Mouse (Mus musculus) lung, adult 2 months (tissue): ENCODE results near the gene Lsm11. TPM values are rescaled to one million over a fixed set of nuclear protein-coding genes. Genes with fewer than 3 reads are reported as not detected.

ENCODE experiments used
- DNase-seq: peaks from one replicate; pipeline ENCODE4 v3.0.0; 2022
- H3K4me1 ChIP-seq: fragments of 200-500 bp; 2 replicates; pipeline ENCODE4 v1.6.1; 2011; ENCODE audit warnings: low read length; ENCODE audit not compliant: control insufficient read depth, insufficient read depth
- H3K4me3 ChIP-seq: fragments of 200-500 bp; replicated peaks from 2 replicates; pipeline ENCODE3; 2011; ENCODE audit warnings: low read depth, mild to moderate bottlenecking, control low read depth, low read length; ENCODE audit errors: extremely low read depth
- CTCF ChIP-seq: fragments of 200-500 bp; IDR thresholded peaks from 2 replicates; pipeline ENCODE4 v1.5.1; 2011; ENCODE audit warnings: mild to moderate bottlenecking, low read length, control low read depth; ENCODE audit not compliant: insufficient read depth
- POLR2A ChIP-seq: fragments of 200-500 bp; IDR thresholded peaks from 2 replicates; pipeline ENCODE4 v1.6.1; 2011; ENCODE audit warnings: low read depth, mild to moderate bottlenecking, control low read depth, low read length, borderline replicate concordance; ENCODE audit errors: extremely low read depth
- WGBS: fragments of 180-500 bp; shearing (Covaris S2); methylation state at CpG from one replicate; pipeline ENCODE4 v1.1.7; 2018; 5-methylcytosine and 5-hydroxymethylcytosine counted together
- polyA plus RNA-seq: library from polyadenylated mRNA; depleted of rRNA; stranded (reverse); fragments of >200 nt; gene quantifications from 2 replicates; pipeline ENCODE4 v1.2.3, GENCODE M21; 2012

The Lsm11 gene
- polyA plus RNA-seq, 1 experiment, result 2.4 TPM

- 87% methylated on average over 8 of the region's 8 CpGs for WGBS
- Histone ChIP-seq H3K4me3 (no peak overlapping the region), H3K4me1 (no peaks in the 10 kb centered on the region; the same call in 1 of the 2 replicates)
- TF ChIP-seq POLR2A, result no peak
- TF ChIP-seq CTCF, result no peak
- no peak for DNase-seq
Measured at GRCm38 (mm10) chr11:45938917-45939316, 5.8 kb downstream of the Lsm11 start.

- no peak overlapping the region for H3K4me3 ChIP-seq
- DNase-seq, result no peak
- 93% methylated on average over 8 of the region's 8 CpGs for WGBS
- H3K4me1 ChIP-seq, result no peaks in the 10 kb centered on the region
- TF ChIP-seq POLR2A, result no peak
- no peak for TF ChIP-seq CTCF
Measured at GRCm38 (mm10) chr11:45937478-45937877, 7.3 kb downstream of the Lsm11 start.

- TF ChIP-seq CTCF (no peak), POLR2A (no peak)
- Histone ChIP-seq H3K4me1 (no peaks in the 10 kb centered on the region), H3K4me3 (no peak overlapping the region)
- WGBS, result 91% methylated on average over 10 of the region's 10 CpGs
- no peak for DNase-seq
Measured at GRCm38 (mm10) chr11:45932771-45933170, 12.0 kb downstream of the Lsm11 start.

- Histone ChIP-seq H3K4me1 (no peaks in the 10 kb centered on the region), H3K4me3 (no peak overlapping the region)
- DNase-seq, result no peak
- TF ChIP-seq POLR2A (no peak), CTCF (no peak)
- WGBS, result 85% methylated on average over 10 of the region's 10 CpGs
Measured at GRCm38 (mm10) chr11:45929541-45929940, 15.2 kb downstream of the Lsm11 start.

- TF ChIP-seq POLR2A (no peak), CTCF (no peak)
- WGBS, result 53% methylated on average over 5 of the region's 5 CpGs
- H3K4me3 ChIP-seq, result no peak overlapping the region
- no peak for DNase-seq
- H3K4me1 ChIP-seq, result no peaks in the 10 kb centered on the region
Measured at GRCm38 (mm10) chr11:45927456-45927855, 17.3 kb downstream of the Lsm11 start.

- TF ChIP-seq POLR2A, result no peak
- peak; percentile 94 for TF ChIP-seq CTCF
- WGBS, result 2% methylated on average over 9 of the region's 9 CpGs
- Histone ChIP-seq H3K4me3 (peak overlapping the region; percentile 63), H3K4me1 (no peaks in the 10 kb centered on the region)
- peak; percentile 74 for DNase-seq
Measured at GRCm38 (mm10) chr11:45926640-45927082, 18.1 kb downstream of the Lsm11 start.

GRCm38 (mm10) chr11:45925436-45925835 is 19.3 kb downstream of the Lsm11 start:
- H3K4me1 ChIP-seq, result no peaks in the 10 kb centered on the region
- WGBS, result 73% methylated on average over 6 of the region's 6 CpGs
- TF ChIP-seq POLR2A (no peak), CTCF (no peak)
- no peak overlapping the region for H3K4me3 ChIP-seq
- DNase-seq, result no peak

GRCm38 (mm10) chr11:45921480-45921898 is 23.2 kb downstream of the Lsm11 start:
- Histone ChIP-seq H3K4me1 (no peaks in the 10 kb centered on the region), H3K4me3 (no peak overlapping the region)
- TF ChIP-seq CTCF, result no peak
- TF ChIP-seq POLR2A, result no peak
- DNase-seq, result no peak
- 27% methylated on average over 10 of the region's 10 CpGs for WGBS

GRCm38 (mm10) chr11:45921026-45921425 is 23.7 kb downstream of the Lsm11 start:
- WGBS, result 62% methylated on average over 8 of the region's 8 CpGs
- TF ChIP-seq CTCF (no peak), POLR2A (no peak)
- no peak overlapping the region for H3K4me3 ChIP-seq
- no peak for DNase-seq
- H3K4me1 ChIP-seq, result no peaks in the 10 kb centered on the region

- Histone ChIP-seq H3K4me1 (no peaks in the 10 kb centered on the region), H3K4me3 (no peak overlapping the region)
- 74% methylated on average over 4 of the region's 4 CpGs for WGBS
- TF ChIP-seq CTCF (no peak), POLR2A (no peak)
- DNase-seq, result no peak
Measured at GRCm38 (mm10) chr11:45918836-45919235, 25.9 kb downstream of the Lsm11 start.
